Mouse (Mus musculus) erythroblast, embryonic 14.5 days (primary cell): ENCODE data around the gene Tpd52l1. TPM values are rescaled to one million over a fixed set of nuclear protein-coding genes. Genes with fewer than 3 reads are reported as not detected.
A peak's percentile ranks its signal among the peaks of the same experiment; 100 is the strongest.

ENCODE experiments used
- H3K27me3 ChIP-seq: 2 replicates; pipeline ENCODE4 v1.6.1; 2012; ENCODE audit warnings: inconsistent platforms; ENCODE audit not compliant: control insufficient read depth
- H3K36me3 ChIP-seq: 2 replicates; pipeline ENCODE4 v1.6.1; 2012; ENCODE audit warnings: mild to moderate bottlenecking, inconsistent platforms; ENCODE audit not compliant: control insufficient read depth
- H3K4me1 ChIP-seq: 2 replicates; pipeline ENCODE4 v1.6.1; 2012; ENCODE audit warnings: inconsistent platforms; ENCODE audit not compliant: control insufficient read depth
- H3K4me3 ChIP-seq: replicated peaks from 2 replicates; pipeline ENCODE3; 2012; ENCODE audit warnings: moderate library complexity, mild to moderate bottlenecking, inconsistent platforms
- H3K9me3 ChIP-seq: 2 replicates; pipeline ENCODE4 v1.6.1; 2012; ENCODE audit warnings: low read length, inconsistent platforms, mixed read lengths; ENCODE audit not compliant: control insufficient read depth
- GATA1 ChIP-seq: IDR thresholded peaks from 2 replicates; pipeline ENCODE4 v1.6.1; 2012; ENCODE audit warnings: low read length, inconsistent platforms, mixed read lengths
- TAL1 ChIP-seq: IDR thresholded peaks from 3 replicates; pipeline ENCODE4 v1.6.1; 2012; ENCODE audit warnings: low read length, inconsistent platforms, mixed read lengths
- polyA plus RNA-seq: library from polyadenylated mRNA; stranded (reverse); fragments of >175 nt; gene quantifications from 2 replicates; pipeline ENCODE4 v1.2.3, GENCODE M21; 2012

Gene Tpd52l1
- 0.11 TPM in 1 of 2 replicates, not detected in the other for polyA plus RNA-seq

GRCm38 (mm10) chr10:31445291-31446124, at the start of gene Tpd52l1:
Gene Tpd52l1 (minus strand): TSS chr10:31445958.
- TF ChIP-seq TAL1, result no peak
- TF ChIP-seq GATA1, result no peak
- Histone ChIP-seq H3K4me3 (peak within 1 kb of the TSS; percentile 57), H3K9me3 (no peaks in the 10 kb centered on the region), H3K27me3 (peaks cover 16% of the 10 kb centered on the region), H3K4me1 (peaks cover 5% of the 10 kb centered on the region), H3K36me3 (no peaks in the 10 kb centered on the region)

- Histone ChIP-seq H3K4me1 (no peaks in the 10 kb centered on the region), H3K36me3 (no peaks in the 10 kb centered on the region), H3K27me3 (no peaks in the 10 kb centered on the region), H3K9me3 (0 out of 2 replicates have a peak, but pooled peaks cover 2% of the 10 kb centered on the region), H3K4me3 (no peak overlapping the region)
- TF ChIP-seq GATA1 (no peak), TAL1 (no peak)
Measured at GRCm38 (mm10) chr10:31494296-31494695, 48.5 kb upstream of the Tpd52l1 start.

- TF ChIP-seq TAL1 (no peak), GATA1 (no peak)
- Histone ChIP-seq H3K9me3 (no peaks in the 10 kb centered on the region), H3K27me3 (no peaks in the 10 kb centered on the region), H3K36me3 (no peaks in the 10 kb centered on the region), H3K4me3 (no peak overlapping the region), H3K4me1 (no peaks in the 10 kb centered on the region)
Measured at GRCm38 (mm10) chr10:31467043-31467898, 21.5 kb upstream of the Tpd52l1 start.

GRCm38 (mm10) chr10:31465840-31466541, 20.2 kb upstream of the Tpd52l1 start:
- H3K27me3 ChIP-seq, result no peaks in the 10 kb centered on the region
- H3K9me3 ChIP-seq, result no peaks in the 10 kb centered on the region
- TF ChIP-seq GATA1 (no peak), TAL1 (no peak)
- no peak overlapping the region for H3K4me3 ChIP-seq
- H3K4me1 ChIP-seq, result no peaks in the 10 kb centered on the region
- no peaks in the 10 kb centered on the region for H3K36me3 ChIP-seq

GRCm38 (mm10) chr10:31465424-31465823, 19.7 kb upstream of the Tpd52l1 start:
- TF ChIP-seq TAL1 (no peak), GATA1 (no peak)
- Histone ChIP-seq H3K4me1 (no peaks in the 10 kb centered on the region), H3K9me3 (no peaks in the 10 kb centered on the region), H3K27me3 (no peaks in the 10 kb centered on the region), H3K36me3 (no peaks in the 10 kb centered on the region), H3K4me3 (no peak overlapping the region)

GRCm38 (mm10) chr10:31463044-31463443, 17.3 kb upstream of the Tpd52l1 start:
- H3K4me1 ChIP-seq, result no peaks in the 10 kb centered on the region
- H3K4me3 ChIP-seq, result no peak overlapping the region
- no peak for TF ChIP-seq GATA1
- no peak for TF ChIP-seq TAL1
- 0 out of 2 replicates have a peak, but pooled peaks cover 2% of the 10 kb centered on the region for H3K9me3 ChIP-seq
- H3K27me3 ChIP-seq, result no peaks in the 10 kb centered on the region
- H3K36me3 ChIP-seq, result no peaks in the 10 kb centered on the region

GRCm38 (mm10) chr10:31456806-31457205, 11.0 kb upstream of the Tpd52l1 start:
- TF ChIP-seq TAL1, result no peak
- TF ChIP-seq GATA1, result no peak
- H3K4me1 ChIP-seq, result no peaks in the 10 kb centered on the region
- no peaks in the 10 kb centered on the region for H3K36me3 ChIP-seq
- no peak overlapping the region for H3K4me3 ChIP-seq
- 0 out of 2 replicates have a peak, but pooled peaks cover 2% of the 10 kb centered on the region for H3K9me3 ChIP-seq
- no peaks in the 10 kb centered on the region for H3K27me3 ChIP-seq

GRCm38 (mm10) chr10:31447083-31447482, 1.3 kb upstream of the Tpd52l1 start:
- H3K27me3 ChIP-seq, result peaks cover 16% of the 10 kb centered on the region
- no peak overlapping the region for H3K4me3 ChIP-seq
- H3K36me3 ChIP-seq, result no peaks in the 10 kb centered on the region
- H3K9me3 ChIP-seq, result no peaks in the 10 kb centered on the region
- peaks cover 5% of the 10 kb centered on the region for H3K4me1 ChIP-seq
- no peak for TF ChIP-seq GATA1
- no peak for TF ChIP-seq TAL1

GRCm38 (mm10) chr10:31444206-31444605, 1.6 kb downstream of the Tpd52l1 start:
- H3K4me3 ChIP-seq, result no peak overlapping the region
- H3K36me3 ChIP-seq, result no peaks in the 10 kb centered on the region
- no peaks in the 10 kb centered on the region for H3K9me3 ChIP-seq
- TF ChIP-seq TAL1 (no peak), GATA1 (no peak)
- peaks cover 16% of the 10 kb centered on the region for H3K27me3 ChIP-seq
- peaks cover 5% of the 10 kb centered on the region for H3K4me1 ChIP-seq
